Mouse (Mus musculus): Measurements from ENCODE around the gene Msmo1. TPM values are rescaled to one million over a fixed set of nuclear protein-coding genes. Genes with fewer than 3 reads are reported as not detected.

The Msmo1 gene
- polyA plus RNA-seq, 1 experiment from 2014 or later, result 149 TPM

GRCm38 (mm10) chr8:64671937-64672336 lies 61.7 kb downstream of the Msmo1 start:
- no peaks in the 10 kb centered on the region for H3K36me3 ChIP-seq
- no peak overlapping the region for H3K4me2 ChIP-seq (replicated peaks)
- H3K9me3 ChIP-seq (replicated peaks), result no peaks in the 10 kb centered on the region
- 17% methylated on average over 1 of the region's 1 CpGs for WGBS
- peaks cover 2% of the 10 kb centered on the region for H3K4me1 ChIP-seq
- no peak overlapping the region for H3K4me3 ChIP-seq
- H3K27ac ChIP-seq, result no peak overlapping the region
- H3K9ac ChIP-seq, result no peak overlapping the region
- 0 out of 2 replicates have a peak, but pooled peaks have one; percentile 38 for ATAC-seq (ENCODE audit: low FRiP score)
- no peaks in the 10 kb centered on the region for H3K27me3 ChIP-seq

Other genes with a start within 250 kb of the Msmo1 start
- 387 and 416 TPM in 2 replicates for gene Cpe, start 40.7 kb downstream of the Msmo1 start, polyA plus RNA-seq (2016; fragmentation: Nextera tagmentation; extraction: Ambion mirVana)
- gene Klhl2, start 116.2 kb upstream of the Msmo1 start, polyA plus RNA-seq (2016; fragmentation: Nextera tagmentation; extraction: Ambion mirVana), result 28.7 and 30.4 TPM in 2 replicates
- 20.6 and 21.6 TPM in 2 replicates for gene Tmem192, start 213.4 kb upstream of the Msmo1 start, polyA plus RNA-seq (2016; fragmentation: Nextera tagmentation; extraction: Ambion mirVana)